Mouse (Mus musculus) ES-E14 (cell line): ENCODE results near the gene Ephb1. TPM values are rescaled to one million over a fixed set of nuclear protein-coding genes. Genes with fewer than 3 reads are reported as not detected.

ENCODE experiments used
- DNase-seq: peaks from one replicate; pipeline ENCODE4 v3.0.0-alpha.2; 2013; ENCODE audit warnings: low read depth, low spot score
- H3K27ac ChIP-seq: 2 replicates; pipeline ENCODE4 v1.5.1; 2012; ENCODE audit warnings: low read depth, mild to moderate bottlenecking, low read length, moderate library complexity, mixed read lengths; ENCODE audit not compliant: poor library complexity, insufficient read depth, severe bottlenecking
- H3K36me3 ChIP-seq: 2 replicates; pipeline ENCODE4 v1.6.1; 2012; ENCODE audit warnings: mild to moderate bottlenecking, low read length, moderate library complexity, mixed read lengths; ENCODE audit not compliant: control insufficient read depth, poor library complexity, insufficient read depth, severe bottlenecking
- H3K4me1 ChIP-seq, 2 experiments: fragments of 150-350 bp in 1 of 2; sonication (generic) in 1 of 2; 2 replicates each; pipeline ENCODE4 v1.6.1; 2012; ENCODE audit warnings: low read length in 2 of 2, mild to moderate bottlenecking in 1 of 2, mixed read lengths in 1 of 2; ENCODE audit not compliant: control insufficient read depth in 2 of 2, insufficient read depth in 2 of 2, poor library complexity in 1 of 2
- H3K4me3 ChIP-seq, 2 experiments: fragments of 150-350 bp in 1 of 2; sonication (generic) in 1 of 2; 2 replicates each; pipeline ENCODE4 v1.5.1; 2012; ENCODE audit warnings: low read length in 2 of 2, low read depth in 1 of 2, mild to moderate bottlenecking in 1 of 2, mixed read lengths in 1 of 2; ENCODE audit not compliant: insufficient read depth in 1 of 2, poor library complexity in 1 of 2, severe bottlenecking in 1 of 2
- H3K9ac ChIP-seq: 2 replicates; pipeline ENCODE4 v1.6.1; 2012; ENCODE audit warnings: low read depth, mild to moderate bottlenecking, low read length, mixed read lengths; ENCODE audit not compliant: poor library complexity, insufficient read depth, severe bottlenecking
- H3K9me3 ChIP-seq: fragments of 150-350 bp; sonication (generic); 2 replicates; pipeline ENCODE4 v1.6.1; 2012; ENCODE audit warnings: low read depth, mild to moderate bottlenecking, low read length; ENCODE audit not compliant: control insufficient read depth, insufficient read depth
- CHD2 ChIP-seq: IDR thresholded peaks from 2 replicates; pipeline ENCODE4 v1.6.1; 2014; ENCODE audit warnings: mild to moderate bottlenecking, low read depth, low read length, inconsistent platforms
- HCFC1 ChIP-seq: IDR thresholded peaks from 2 replicates; pipeline ENCODE4 v1.6.1; 2012; ENCODE audit warnings: low read length, inconsistent platforms, borderline replicate concordance; ENCODE audit not compliant: insufficient read depth
- MAFK ChIP-seq: IDR thresholded peaks from 2 replicates; pipeline ENCODE4 v1.6.1; 2014; ENCODE audit warnings: mild to moderate bottlenecking, low read depth, low read length, inconsistent platforms; ENCODE audit not compliant: insufficient read depth
- ZC3H11A ChIP-seq: IDR thresholded peaks from 2 replicates; pipeline ENCODE4 v1.6.1; 2012; ENCODE audit warnings: low read depth, mild to moderate bottlenecking, inconsistent platforms, low read length, borderline replicate concordance
- ZNF384 ChIP-seq: IDR thresholded peaks from 2 replicates; pipeline ENCODE4 v1.6.1; 2012; ENCODE audit warnings: low read depth, low read length, inconsistent platforms
- in situ Hi-C, 2 experiments: fragments of 600-800 bp; cut with MboI; formaldehyde crosslinking; loops; one replicate each; pipeline ENCODE4 v1.15.1; 2025; ENCODE audit warnings: low sequenced_read_pairs in 2 of 2, inconsistent platforms in 1 of 2; ENCODE audit not compliant: unreplicated experiment in 2 of 2
- total RNA-seq: library from RNA; depleted of rRNA; stranded (reverse); fragments of 300-350 nt; gene quantifications from 2 replicates; pipeline ENCODE4 v1.2.3, GENCODE M21; 2012

Ephb1 gene
- total RNA-seq, 1 experiment = 0.27 TPM

- in situ Hi-C loops = loop anchor here (25.0 kb wide), 1 partner anchor 1038 kb away; no protein-coding TSS in a partner anchor
- no peaks in the 10 kb centered on the region for H3K9me3 ChIP-seq
- no peaks in the 10 kb centered on the region for H3K4me1 ChIP-seq
- H3K9ac ChIP-seq = no peak overlapping the region
- TF ChIP-seq MAFK (no peak), ZNF384 (no peak)
- no peaks in the 10 kb centered on the region for H3K36me3 ChIP-seq
- H3K27ac ChIP-seq = no peak overlapping the region
- H3K4me3 ChIP-seq = no peak overlapping the region
- DNase-seq = no peak
Measured at GRCm38 (mm10) chr9:102350076-102350475, 4.4 kb downstream of the Ephb1 start.

- in situ Hi-C loops = no loop called here
Measured at GRCm38 (mm10) chr9:102346801-102347200, 7.7 kb downstream of the Ephb1 start.

GRCm38 (mm10) chr9:102345474-102345873 is 9.0 kb downstream of the Ephb1 start:
- Histone ChIP-seq H3K36me3 (no peaks in the 10 kb centered on the region), H3K9ac (no peak overlapping the region), H3K9me3 (no peaks in the 10 kb centered on the region), H3K4me1 (no peaks in the 10 kb centered on the region), H3K4me3 (no peak overlapping the region), H3K27ac (no peak overlapping the region)
- no peak for DNase-seq
- no peak for TF ChIP-seq MAFK
- TF ChIP-seq HCFC1 = no peak
- TF ChIP-seq ZC3H11A = no peak
- no peak for TF ChIP-seq ZNF384
- TF ChIP-seq CHD2 = no peak
- in situ Hi-C loops = no loop called here

More at GRCm38 (mm10) chr9:102346801-102347200, 7.7 kb downstream of the Ephb1 start:
- Histone ChIP-seq H3K27ac (no peak overlapping the region), H3K9ac (no peak overlapping the region), H3K36me3 (no peaks in the 10 kb centered on the region), H3K4me3 (no peak overlapping the region), H3K9me3 (no peaks in the 10 kb centered on the region), H3K4me1 (no peaks in the 10 kb centered on the region)
- DNase-seq = no peak
- no peak for TF ChIP-seq CHD2
- no peak for TF ChIP-seq HCFC1
- no peak for TF ChIP-seq ZNF384
- TF ChIP-seq MAFK = no peak
- TF ChIP-seq ZC3H11A = no peak

GRCm38 (mm10) chr9:102345047-102345446 is 9.4 kb downstream of the Ephb1 start:
- TF ChIP-seq CHD2 (no peak), HCFC1 (no peak), ZC3H11A (no peak), MAFK (no peak), ZNF384 (no peak)
- Histone ChIP-seq H3K4me3 (no peak overlapping the region), H3K4me1 (no peaks in the 10 kb centered on the region), H3K9me3 (no peaks in the 10 kb centered on the region), H3K27ac (no peak overlapping the region), H3K9ac (no peak overlapping the region), H3K36me3 (no peaks in the 10 kb centered on the region)
- DNase-seq = no peak
- in situ Hi-C loops = no loop called here
